In genomic region chr14:46881581-46882430, GRCm38 (mm10) we compare ENCODE assay signal across 8 mouse cellular contexts. TPM values are rescaled to one million over a fixed set of nuclear protein-coding genes. Genes with fewer than 3 reads are reported as not detected.
DNase-seq lines count a peak whose midpoint lies in the region; ATAC-seq and TF ChIP-seq lines count a peak whose summit lies in the region.

No protein-coding gene starts in this region.

- TF ChIP-seq POLR2A in limb, embryonic 14.5 days (IDR thresholded peaks at IDR 0.05; ENCODE audit: borderline replicate concordance, extremely low read depth, insufficient read depth, insufficient read length): no peak
- no peak for TF ChIP-seq POLR2A in olfactory bulb, adult 2 months (IDR thresholded peaks at IDR 0.05; ENCODE audit: insufficient read depth, low read depth, low read length)

- no peak for TF ChIP-seq CTCF in olfactory bulb, adult 2 months (IDR thresholded peaks at IDR 0.05; ENCODE audit: insufficient read depth, low read depth, low read length)

- H3K4me2 ChIP-seq in forebrain, embryonic 12.5 days: peak overlapping the region; percentile 94
- H3K4me2 ChIP-seq in hindbrain, embryonic 12.5 days (replicated peaks): peak overlapping the region; percentile 97
- H3K4me2 ChIP-seq in limb, embryonic 14.5 days (replicated peaks; ENCODE audit: low read depth, low read length, severe bottlenecking): peak overlapping the region; percentile 92

- H3K27me3 ChIP-seq in megakaryocyte, embryonic 14.5 days (replicated peaks): peaks cover 74% of the 10 kb centered on the region
- H3K27me3 ChIP-seq in forebrain, embryonic 12.5 days: peaks cover 9% of the 10 kb centered on the region; the same call in 1 of the 2 replicates
- H3K27me3 ChIP-seq in hindbrain, embryonic 12.5 days: peaks cover 10% of the 10 kb centered on the region
- no peaks in the 10 kb centered on the region for H3K27me3 ChIP-seq in limb, embryonic 14.5 days (ENCODE audit: control insufficient read depth, insufficient read depth, low read length)

- H3K4me3 ChIP-seq in megakaryocyte, embryonic 14.5 days (replicated peaks): peak overlapping the region; percentile 89
- H3K4me3 ChIP-seq in forebrain, embryonic 12.5 days (replicated peaks): peak overlapping the region; percentile 65
- peak overlapping the region; percentile 62 for H3K4me3 ChIP-seq in hindbrain, embryonic 12.5 days
- H3K4me3 ChIP-seq in limb, embryonic 14.5 days (replicated peaks; ENCODE audit: low read length): peak overlapping the region; percentile 81
- H3K4me3 ChIP-seq in olfactory bulb, adult 2 months (ENCODE audit: insufficient read depth, low read depth, low read length): peak overlapping the region; percentile 72

- no peaks in the 10 kb centered on the region for H3K9me3 ChIP-seq in megakaryocyte, embryonic 14.5 days
- H3K9me3 ChIP-seq in forebrain, embryonic 12.5 days: no peaks in the 10 kb centered on the region
- H3K9me3 ChIP-seq in hindbrain, embryonic 12.5 days (replicated peaks): no peaks in the 10 kb centered on the region
- H3K9me3 ChIP-seq in limb, embryonic 14.5 days (ENCODE audit: control insufficient read depth, low read length): no peaks in the 10 kb centered on the region

- H3K36me3 ChIP-seq in megakaryocyte, embryonic 14.5 days (replicated peaks; ENCODE audit: low read length): no peaks in the 10 kb centered on the region
- H3K36me3 ChIP-seq in forebrain, embryonic 12.5 days (replicated peaks): no peaks in the 10 kb centered on the region
- no peaks in the 10 kb centered on the region for H3K36me3 ChIP-seq in hindbrain, embryonic 12.5 days
- H3K36me3 ChIP-seq in limb, embryonic 14.5 days (ENCODE audit: control insufficient read depth, insufficient read depth, low read length): 0 out of 2 replicates have a peak, but pooled peaks cover under 1% of the 10 kb centered on the region

- no peak for ATAC-seq in megakaryocyte, adult 5-6 weeks (ENCODE audit: poor library complexity, severe bottlenecking)
- ATAC-seq in forebrain, embryonic 12.5 days (ENCODE audit: low FRiP score): peak; percentile 33
- peak; percentile 14 for ATAC-seq in hindbrain, embryonic 12.5 days (ENCODE audit: low FRiP score)
- peak; percentile 6; the same call in 1 of the 2 replicates for ATAC-seq in limb, embryonic 14.5 days (ENCODE audit: low FRiP score, low read depth)

- peak overlapping the region; percentile 63; the same call in 1 of the 2 replicates for H3K27ac ChIP-seq in forebrain, embryonic 12.5 days
- H3K27ac ChIP-seq in hindbrain, embryonic 12.5 days: 0 out of 2 replicates have a peak overlapping the region, but pooled peaks have one; percentile 35
- peak overlapping the region; percentile 96 for H3K27ac ChIP-seq in limb, embryonic 14.5 days (replicated peaks; ENCODE audit: low read depth, low read length)
- no peak overlapping the region for H3K27ac ChIP-seq in olfactory bulb, adult 2 months (ENCODE audit: insufficient read depth, low read depth, low read length)

- WGBS in forebrain, embryonic 12.5 days: 3% methylated on average over 40 of the region's 40 CpGs
- WGBS in hindbrain, embryonic 12.5 days: 4% methylated on average over 40 of the region's 40 CpGs
- 2% methylated on average over 38 of the region's 40 CpGs for WGBS in limb, embryonic 14.5 days
- WGBS in olfactory bulb, adult 2 months: 14% methylated on average over 40 of the region's 40 CpGs

- peak; percentile 41 for DNase-seq in cerebellum, adult 11 months
- DNase-seq in limb, embryonic 14.5 days (ENCODE audit: low spot score): peak; percentile 54
- DNase-seq in urinary bladder, postnatal 36 days (ENCODE audit: low spot score in 2 of 2): no peak

- peak overlapping the region; percentile 80 for H3K9ac ChIP-seq in forebrain, embryonic 12.5 days
- H3K9ac ChIP-seq in hindbrain, embryonic 12.5 days: peak overlapping the region; percentile 72
- peak overlapping the region; percentile 94 for H3K9ac ChIP-seq in limb, embryonic 14.5 days (ENCODE audit: low read depth, low read length, severe bottlenecking)

- H3K4me1 ChIP-seq in megakaryocyte, embryonic 14.5 days: peaks cover 50% of the 10 kb centered on the region
- peaks cover 29% of the 10 kb centered on the region for H3K4me1 ChIP-seq in forebrain, embryonic 12.5 days
- H3K4me1 ChIP-seq in hindbrain, embryonic 12.5 days: peaks cover 15% of the 10 kb centered on the region
- H3K4me1 ChIP-seq in limb, embryonic 14.5 days (ENCODE audit: control insufficient read depth, insufficient read depth, low read length): peaks cover 19% of the 10 kb centered on the region
- H3K4me1 ChIP-seq in olfactory bulb, adult 2 months (ENCODE audit: control insufficient read depth, insufficient read depth, low read length): peaks cover 16% of the 10 kb centered on the region

RNA-seq across cellular contexts. Expression of gene Samd4, which starts 0.8 kb away (rescaled TPM):
- polyA plus RNA-seq in megakaryocyte, embryonic 14.5 days (2012; ENCODE audit: insufficient read depth, low replicate concordance): 0.02 TPM in 1 of 2 replicates, not detected in the other
- total RNA-seq in megakaryocyte, adult 5-6 weeks (2015): 0.23 TPM in 1 of 2 replicates, not detected in the other
- total RNA-seq in megakaryocyte, adult 5-6 weeks (2017): 0.08 TPM in 1 of 2 replicates, not detected in the other
- polyA plus RNA-seq in forebrain, embryonic 12.5 days (2016; fragmentation: Nextera tagmentation; extraction: Ambion mirVana): 5.0 and 5.3 TPM in 2 replicates
- 6.7 and 7.0 TPM in 2 replicates for polyA plus RNA-seq in hindbrain, embryonic 12.5 days (2016; fragmentation: Nextera tagmentation; extraction: Ambion mirVana)
- 23.9 and 25.8 TPM in 2 replicates for polyA plus RNA-seq in limb, embryonic 14.5 days (2012; rRNA removed)
- 9.6 and 10.9 TPM in 2 replicates for polyA plus RNA-seq in limb, embryonic 14.5 days (2014; fragmentation: Nextera tagmentation; extraction: Ambion mirVana)
- polyA plus RNA-seq in olfactory bulb, adult 2 months (2012; ENCODE audit: insufficient read depth, insufficient read length, low replicate concordance, missing spikeins): not detected in 2 replicates

RNA-seq across cellular contexts. Expression of gene Cgrrf1, which starts 49.9 kb away (rescaled TPM):
- 8.3 and 14.0 TPM in 2 replicates for polyA plus RNA-seq in megakaryocyte, embryonic 14.5 days (2012; ENCODE audit: insufficient read depth, low replicate concordance)
- 27.7 and 30.3 TPM in 2 replicates for total RNA-seq in megakaryocyte, adult 5-6 weeks (2015)
- total RNA-seq in megakaryocyte, adult 5-6 weeks (2017): 25.7 and 29.7 TPM in 2 replicates
- polyA plus RNA-seq in forebrain, embryonic 12.5 days (2016; fragmentation: Nextera tagmentation; extraction: Ambion mirVana): 26.4 and 28.6 TPM in 2 replicates
- polyA plus RNA-seq in hindbrain, embryonic 12.5 days (2016; fragmentation: Nextera tagmentation; extraction: Ambion mirVana): 25.2 and 26.4 TPM in 2 replicates
- 17.2 and 19.5 TPM in 2 replicates for polyA plus RNA-seq in limb, embryonic 14.5 days (2012; rRNA removed)
- polyA plus RNA-seq in limb, embryonic 14.5 days (2014; fragmentation: Nextera tagmentation; extraction: Ambion mirVana): 25.2 and 26.7 TPM in 2 replicates
- not detected in 2 replicates for polyA plus RNA-seq in olfactory bulb, adult 2 months (2012; ENCODE audit: insufficient read depth, insufficient read length, low replicate concordance, missing spikeins)

RNA-seq across cellular contexts. Expression of gene Gmfb, which starts 59.8 kb away (rescaled TPM):
- polyA plus RNA-seq in megakaryocyte, embryonic 14.5 days (2012; ENCODE audit: insufficient read depth, low replicate concordance): 0.55 TPM in 1 of 2 replicates, not detected in the other
- total RNA-seq in megakaryocyte, adult 5-6 weeks (2015): 76.1 and 87.3 TPM in 2 replicates
- 88.7 and 89.0 TPM in 2 replicates for total RNA-seq in megakaryocyte, adult 5-6 weeks (2017)
- polyA plus RNA-seq in forebrain, embryonic 12.5 days (2016; fragmentation: Nextera tagmentation; extraction: Ambion mirVana): 107 and 110 TPM in 2 replicates
- 102 and 111 TPM in 2 replicates for polyA plus RNA-seq in hindbrain, embryonic 12.5 days (2016; fragmentation: Nextera tagmentation; extraction: Ambion mirVana)
- 42.3 and 45.3 TPM in 2 replicates for polyA plus RNA-seq in limb, embryonic 14.5 days (2012; rRNA removed)
- 82.1 and 83.9 TPM in 2 replicates for polyA plus RNA-seq in limb, embryonic 14.5 days (2014; fragmentation: Nextera tagmentation; extraction: Ambion mirVana)
- 72.9 TPM in 1 of 2 replicates, not detected in the other for polyA plus RNA-seq in olfactory bulb, adult 2 months (2012; ENCODE audit: insufficient read depth, insufficient read length, low replicate concordance, missing spikeins)

Comparison
In these comparisons a context has a peak if more than half of its experiments do, and no peak if none do; other contexts are left out.
1. DNase-seq: peak in cerebellum, adult 11 months (single experiment) and limb, embryonic 14.5 days (single experiment); none in urinary bladder, postnatal 36 days (0 of 2).
2. Peak in every context shown above with its lines, with median percentiles within 50 percentile points of each other: H3K4me3 ChIP-seq, H3K4me2 ChIP-seq and H3K9ac ChIP-seq.